Mouse (Mus musculus) bone marrow macrophage, adult 2 months (primary cell): ENCODE measurements around the gene Stard10.

Experiments
- CTCF ChIP-seq: IDR thresholded peaks from 2 replicates; pipeline ENCODE4 v1.5.1; 2012; ENCODE audit warnings: low read depth, mild to moderate bottlenecking, low read length, moderate library complexity
- POLR2A ChIP-seq: IDR thresholded peaks from 2 replicates; pipeline ENCODE4 v1.6.1; 2012; ENCODE audit warnings: mild to moderate bottlenecking, low read depth, low read length, borderline replicate concordance

DNA sequence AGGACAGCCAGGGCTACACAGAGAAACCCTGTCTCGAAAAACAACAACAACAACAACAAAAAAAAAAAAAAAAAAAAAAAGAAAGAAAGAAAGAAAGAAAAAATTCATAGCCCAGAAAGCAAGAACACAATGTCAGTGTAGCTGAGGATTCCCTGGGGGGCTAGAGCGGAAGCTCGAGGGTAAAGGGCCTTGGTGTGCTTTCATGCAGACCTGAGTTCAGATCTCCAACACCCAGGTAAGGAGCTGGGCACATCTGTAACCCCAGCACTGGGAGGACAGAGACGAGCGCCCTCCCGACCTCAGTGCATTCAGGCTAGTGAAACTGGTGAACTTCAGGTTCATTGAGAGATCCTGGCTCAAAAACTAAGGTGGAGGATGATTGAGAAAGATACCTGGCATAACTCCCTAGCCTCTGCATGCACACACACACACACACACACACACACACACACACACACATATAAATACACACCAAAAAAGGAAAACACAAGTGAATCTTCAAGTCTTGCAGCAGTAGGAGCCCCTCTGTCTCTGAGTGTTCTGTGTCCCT, 38.7 kb downstream of the Stard10 start:
- TF ChIP-seq CTCF (no peak), POLR2A (no peak)
